Mouse (Mus musculus) liver, postnatal 0 days (tissue): ENCODE measurements around the gene Tspan18. TPM values are rescaled to one million over a fixed set of nuclear protein-coding genes. Genes with fewer than 3 reads are reported as not detected.

Source experiments
- ATAC-seq: fragments of 200-750 bp; cut with Nextera tagmentation; 2 replicates; pipeline ENCODE4 v1.8.0; 2017; ENCODE audit warnings: mild to moderate bottlenecking, moderate library complexity
- DNase-seq: peaks from one replicate; pipeline ENCODE4 v3.0.0-alpha.2; 2016
- H3K27ac ChIP-seq: fragments of 300-500 bp; sonication (generic); 2 replicates; pipeline ENCODE4 v1.5.1; 2014; ENCODE audit warnings: antibody characterized with exemption, moderate library complexity, mild to moderate bottlenecking, low read depth
- H3K27me3 ChIP-seq: fragments of 300-500 bp; sonication (generic); 2 replicates; pipeline ENCODE4 v1.6.1; 2014; ENCODE audit warnings: low read length, control low read depth, mixed read lengths; ENCODE audit not compliant: insufficient read depth
- H3K36me3 ChIP-seq: fragments of 300-500 bp; sonication (generic); replicated peaks from 2 replicates; pipeline ENCODE4 v1.6.1; 2014; ENCODE audit warnings: mild to moderate bottlenecking, control low read depth, low read length, moderate library complexity, mixed read lengths; ENCODE audit not compliant: insufficient read depth
- H3K4me1 ChIP-seq: fragments of 300-500 bp; sonication (generic); 2 replicates; pipeline ENCODE4 v1.6.1; 2014; ENCODE audit warnings: antibody characterized with exemption, mild to moderate bottlenecking, control low read depth; ENCODE audit not compliant: insufficient read depth
- H3K4me2 ChIP-seq: fragments of 300-500 bp; sonication (generic); 2 replicates; pipeline ENCODE4 v1.6.1; 2014; ENCODE audit warnings: low read depth, mild to moderate bottlenecking, low read length, moderate library complexity, mixed read lengths
- H3K4me3 ChIP-seq: fragments of 300-500 bp; sonication (generic); 2 replicates; pipeline ENCODE4 v1.5.1; 2014; ENCODE audit warnings: low read depth, low read length
- H3K9ac ChIP-seq: fragments of 300-500 bp; sonication (generic); replicated peaks from 2 replicates; pipeline ENCODE4 v1.6.1; 2014; ENCODE audit warnings: mild to moderate bottlenecking, moderate library complexity
- H3K9me3 ChIP-seq: fragments of 300-500 bp; sonication (generic); 2 replicates; pipeline ENCODE4 v1.6.1; 2016; ENCODE audit warnings: mild to moderate bottlenecking, control low read depth, low read length, mixed read lengths
- CTCF ChIP-seq: sonication (generic); IDR thresholded peaks from 2 replicates; pipeline ENCODE4 v1.5.1; 2016; ENCODE audit warnings: antibody characterized with exemption, low read depth
- EP300 ChIP-seq: IDR thresholded peaks from 2 replicates; pipeline ENCODE4 v1.6.1; 2016; ENCODE audit warnings: antibody characterized with exemption, low read depth, mild to moderate bottlenecking
- WGBS: fragments of 180-500 bp; shearing (Covaris S2); extraction: QIAGEN DNeasy Blood & Tissue Kit; methylation state at CpG from one replicate; pipeline ENCODE4 v1.1.7; 2014; ENCODE audit not compliant: insufficient replicate concordance; 5-methylcytosine and 5-hydroxymethylcytosine counted together
- polyA plus RNA-seq: library from polyadenylated mRNA; unstranded; fragments of >200 nt; fragmentation: Nextera tagmentation; extraction: Ambion mirVana; gene quantifications from 2 replicates; pipeline ENCODE4 v1.2.1, GENCODE M21; 2015

Gene Tspan18
- polyA plus RNA-seq, 1 experiment from 2014 or later: 2.6 TPM

DNA sequence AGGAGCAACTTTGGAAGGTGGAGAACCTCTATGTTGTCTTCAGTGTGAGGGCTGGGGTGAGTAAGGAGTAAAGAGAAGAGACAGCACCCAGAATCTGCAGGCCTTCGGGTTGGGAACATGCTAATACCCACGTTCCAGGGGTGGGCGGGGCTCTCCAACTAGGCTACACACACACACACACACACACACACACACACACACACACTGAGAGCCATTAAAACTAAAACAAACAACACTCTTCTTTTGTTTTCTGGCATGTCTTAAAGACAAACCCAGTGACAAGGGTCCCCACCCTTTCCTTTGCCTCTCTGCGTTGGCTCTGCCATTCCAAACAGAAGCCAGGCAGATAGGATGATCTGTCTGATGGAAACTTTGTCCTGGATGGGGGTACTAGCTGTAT lies 2.0 kb downstream of the Tspan18 start:
- 56% methylated on average over 4 of the region's 4 CpGs for WGBS
- H3K9ac ChIP-seq: no peak overlapping the region
- no peak for TF ChIP-seq CTCF
- TF ChIP-seq EP300: no peak
- peaks cover 27% of the 10 kb centered on the region for H3K27me3 ChIP-seq
- DNase-seq: no peak
- no peak for ATAC-seq
- H3K4me3 ChIP-seq: no peak overlapping the region
- H3K4me2 ChIP-seq: no peak overlapping the region
- H3K36me3 ChIP-seq: no peaks in the 10 kb centered on the region
- H3K9me3 ChIP-seq: no peaks in the 10 kb centered on the region
- H3K4me1 ChIP-seq: peaks cover 5% of the 10 kb centered on the region; the same call in 1 of the 2 replicates
- H3K27ac ChIP-seq: no peak overlapping the region

DNA sequence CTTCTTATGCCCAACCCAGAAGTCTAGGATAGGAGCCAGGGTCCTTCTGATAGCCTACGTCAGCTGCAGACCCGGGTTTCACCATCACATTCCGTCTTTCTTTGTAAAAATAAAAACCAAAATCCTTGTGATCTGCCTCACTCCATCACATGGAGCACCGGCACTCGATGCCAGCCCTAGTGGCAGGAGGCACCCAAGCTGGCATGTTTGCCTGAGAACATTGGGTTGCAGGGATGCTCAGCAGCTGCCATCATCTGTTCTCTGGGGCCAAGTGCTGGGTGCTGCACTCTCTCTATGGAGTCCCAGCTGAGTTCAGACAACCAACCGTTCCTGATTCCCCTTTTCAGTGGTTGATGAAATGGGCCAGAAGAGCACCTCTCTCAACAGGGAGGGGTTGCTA lies 3.2 kb downstream of the Tspan18 start:
- Histone ChIP-seq H3K27ac (no peak overlapping the region), H3K4me3 (no peak overlapping the region), H3K9ac (no peak overlapping the region), H3K4me1 (peaks cover 5% of the 10 kb centered on the region; the same call in 1 of the 2 replicates), H3K36me3 (no peaks in the 10 kb centered on the region), H3K4me2 (no peak overlapping the region), H3K27me3 (peaks cover 24% of the 10 kb centered on the region), H3K9me3 (no peaks in the 10 kb centered on the region)
- no peak for ATAC-seq
- TF ChIP-seq EP300 (no peak), CTCF (no peak)
- 84% methylated on average over 6 of the region's 6 CpGs for WGBS
- DNase-seq: no peak

DNA sequence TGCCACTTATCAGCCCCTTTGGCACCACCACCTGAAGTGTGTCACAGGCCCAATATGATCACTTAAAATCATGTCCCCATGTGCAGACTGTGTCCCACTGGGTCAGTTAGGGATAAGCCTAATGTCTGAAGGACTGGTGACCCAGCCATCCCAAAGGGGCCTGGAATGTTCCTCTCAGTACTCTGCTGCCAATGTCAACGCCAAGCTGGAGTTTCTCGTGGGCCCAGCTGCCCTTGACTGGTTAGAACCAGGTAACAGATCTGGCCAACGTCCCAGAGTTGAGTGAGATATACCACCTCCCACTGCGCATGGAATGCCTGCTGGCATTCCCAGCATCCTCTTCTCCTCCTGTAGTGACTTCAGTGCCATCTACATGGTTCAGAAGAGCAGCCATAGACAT lies 5.2 kb downstream of the Tspan18 start:
- ATAC-seq (no peak), DNase-seq (no peak)
- Histone ChIP-seq H3K4me1 (peaks cover 5% of the 10 kb centered on the region; the same call in 1 of the 2 replicates), H3K36me3 (no peaks in the 10 kb centered on the region), H3K4me2 (no peak overlapping the region), H3K4me3 (no peak overlapping the region), H3K9ac (no peak overlapping the region), H3K27ac (no peak overlapping the region), H3K27me3 (peaks cover 16% of the 10 kb centered on the region), H3K9me3 (no peaks in the 10 kb centered on the region)
- 66% methylated on average over 4 of the region's 4 CpGs for WGBS
- TF ChIP-seq EP300 (no peak), CTCF (no peak)

DNA sequence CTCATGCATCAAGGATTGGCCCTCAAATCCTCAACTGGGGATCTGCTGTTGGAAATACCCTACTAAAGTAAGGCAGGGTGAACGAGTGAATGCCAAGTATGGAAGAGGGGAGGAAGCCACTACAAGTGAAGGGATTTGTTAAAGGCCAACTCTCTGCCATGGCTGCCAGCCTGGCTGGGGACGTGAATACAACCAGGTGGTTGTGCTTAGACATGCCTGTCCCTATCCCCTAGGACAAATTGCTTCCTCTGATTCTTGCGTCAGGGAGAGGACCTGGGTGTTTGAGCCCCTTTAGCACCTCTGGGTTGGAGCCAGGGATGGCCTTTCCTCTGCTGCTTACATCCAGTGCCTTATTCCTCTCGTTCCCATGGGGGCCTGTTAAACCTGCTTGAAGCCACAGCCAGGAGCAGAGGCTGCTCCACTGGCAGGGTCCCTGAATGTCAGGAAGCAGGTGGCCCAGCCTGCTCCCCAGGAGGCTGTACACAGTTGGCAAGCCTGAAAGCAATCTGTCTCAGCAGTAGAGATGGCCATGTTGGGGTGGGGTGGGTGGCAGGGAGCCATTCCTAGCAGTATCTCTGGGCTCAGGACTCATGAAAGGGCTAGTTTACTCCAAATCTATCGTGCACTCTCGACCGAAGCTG lies 6.3 kb downstream of the Tspan18 start:
- Histone ChIP-seq H3K9ac (no peak overlapping the region), H3K27me3 (peaks cover 6% of the 10 kb centered on the region), H3K4me1 (no peaks in the 10 kb centered on the region), H3K36me3 (no peaks in the 10 kb centered on the region), H3K4me2 (no peak overlapping the region), H3K27ac (no peak overlapping the region), H3K4me3 (no peak overlapping the region), H3K9me3 (no peaks in the 10 kb centered on the region)
- ATAC-seq: no peak
- no peak for DNase-seq
- 70% methylated on average over 7 of the region's 7 CpGs for WGBS
- TF ChIP-seq CTCF (no peak), EP300 (no peak)

DNA sequence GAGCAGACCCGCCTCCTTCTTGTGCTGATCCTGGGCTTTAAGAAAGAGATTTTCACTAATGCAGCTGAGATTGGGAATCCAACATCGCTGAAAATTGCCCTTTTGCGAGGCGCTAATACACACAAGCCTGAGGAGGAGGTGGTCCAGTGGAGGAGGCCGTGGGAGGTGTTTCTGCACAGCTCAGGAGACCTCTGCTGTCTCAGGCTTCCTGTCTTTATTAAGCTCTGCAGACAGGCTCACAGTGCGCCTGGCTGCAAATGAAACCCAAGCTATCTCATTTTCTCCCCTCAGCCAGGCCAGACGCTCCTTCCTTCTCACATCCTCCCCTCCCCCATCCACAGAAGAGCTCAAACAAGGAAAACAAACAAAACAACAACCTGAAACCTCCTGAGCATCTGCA lies 9.6 kb downstream of the Tspan18 start:
- H3K9me3 ChIP-seq: no peaks in the 10 kb centered on the region
- no peak overlapping the region for H3K9ac ChIP-seq
- 61% methylated on average over 7 of the region's 7 CpGs for WGBS
- no peaks in the 10 kb centered on the region for H3K36me3 ChIP-seq
- DNase-seq: no peak
- no peaks in the 10 kb centered on the region for H3K27me3 ChIP-seq
- no peak overlapping the region for H3K4me3 ChIP-seq
- H3K27ac ChIP-seq: no peak overlapping the region
- H3K4me2 ChIP-seq: no peak overlapping the region
- H3K4me1 ChIP-seq: no peaks in the 10 kb centered on the region
- TF ChIP-seq EP300: no peak
- no peak for TF ChIP-seq CTCF
- ATAC-seq: no peak

DNA sequence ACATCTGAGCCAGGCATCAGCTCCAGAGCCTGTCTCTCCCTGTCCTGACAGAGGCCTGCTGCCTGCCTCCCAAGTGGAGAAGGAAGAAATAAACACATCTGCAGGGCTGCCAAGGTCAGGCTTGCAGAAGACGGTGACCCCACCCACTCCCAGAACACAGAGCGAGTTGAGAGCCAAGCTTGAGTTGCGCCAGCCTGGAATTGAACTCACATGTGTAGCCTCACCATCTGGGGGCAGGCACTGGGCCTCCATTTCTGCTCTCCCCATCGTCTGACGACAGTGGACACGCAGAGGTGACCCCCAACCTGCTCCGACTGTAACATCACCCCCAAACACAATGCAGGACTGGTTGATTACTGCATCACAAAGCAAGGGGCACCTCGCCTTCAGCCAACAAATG lies 12.4 kb downstream of the Tspan18 start:
- no peak for ATAC-seq
- TF ChIP-seq EP300 (no peak), CTCF (no peak)

More for the DNA sequence above, 12.4 kb downstream of the Tspan18 start:
- no peaks in the 10 kb centered on the region for H3K36me3 ChIP-seq
- no peak overlapping the region for H3K4me2 ChIP-seq
- H3K27ac ChIP-seq: no peak overlapping the region
- no peaks in the 10 kb centered on the region for H3K27me3 ChIP-seq
- 80% methylated on average over 8 of the region's 8 CpGs for WGBS
- H3K9me3 ChIP-seq: no peaks in the 10 kb centered on the region
- H3K4me1 ChIP-seq: no peaks in the 10 kb centered on the region
- no peak overlapping the region for H3K4me3 ChIP-seq
- no peak for DNase-seq
- no peak overlapping the region for H3K9ac ChIP-seq
